Mouse (Mus musculus): ENCODE results near the gene Dclk2.

Gene Dclk2

GRCm38 (mm10) chr3:86920343-86921083 is at the start of gene Dclk2:
Dclk2 (minus strand) TSS chr3:86920852.
- DNase-seq, result peak; percentile 86

GRCm38 (mm10) chr3:86962665-86963435 is 42.2 kb upstream of the Dclk2 start:
- DNase-seq, result no peak

GRCm38 (mm10) chr3:86961395-86961669 is 40.7 kb upstream of the Dclk2 start:
- DNase-seq, result no peak

GRCm38 (mm10) chr3:86960656-86961394 is 40.2 kb upstream of the Dclk2 start:
- peak; percentile 71 for DNase-seq

GRCm38 (mm10) chr3:86959088-86959487 is 38.4 kb upstream of the Dclk2 start:
- no peak for DNase-seq

- DNase-seq, result no peak
These were observed 34.7 kb upstream of the Dclk2 start for GRCm38 (mm10) chr3:86955376-86955775.

GRCm38 (mm10) chr3:86954521-86954920 is 33.9 kb upstream of the Dclk2 start:
- DNase-seq, result no peak

- no peak for DNase-seq
These were observed 33.2 kb upstream of the Dclk2 start for GRCm38 (mm10) chr3:86953819-86954218.

GRCm38 (mm10) chr3:86950652-86951051 is 30.0 kb upstream of the Dclk2 start:
- DNase-seq, result no peak

GRCm38 (mm10) chr3:86936254-86936836 is 15.7 kb upstream of the Dclk2 start:
- DNase-seq, result no peak

- DNase-seq, result no peak
These were observed 12.8 kb upstream of the Dclk2 start for GRCm38 (mm10) chr3:86933446-86933845.

- DNase-seq, result no peak
These were observed 3.0 kb upstream of the Dclk2 start for GRCm38 (mm10) chr3:86923686-86924085.

- no peak for DNase-seq
These were observed 726 bp upstream of the Dclk2 start for GRCm38 (mm10) chr3:86921181-86921975.

GRCm38 (mm10) chr3:86919641-86920342 is 860 bp downstream of the Dclk2 start:
- peak; percentile 63 for DNase-seq

GRCm38 (mm10) chr3:86917048-86917447 is 3.6 kb downstream of the Dclk2 start:
- DNase-seq, result no peak

- no peak for DNase-seq
These were observed 4.0 kb downstream of the Dclk2 start for GRCm38 (mm10) chr3:86916626-86917025.

- DNase-seq, result no peak
These were observed 5.4 kb downstream of the Dclk2 start for GRCm38 (mm10) chr3:86915291-86915690.

GRCm38 (mm10) chr3:86914316-86914715 is 6.3 kb downstream of the Dclk2 start:
- DNase-seq, result no peak

GRCm38 (mm10) chr3:86898366-86898765 is 22.3 kb downstream of the Dclk2 start:
- no peak for DNase-seq

GRCm38 (mm10) chr3:86897551-86897950 is 23.1 kb downstream of the Dclk2 start:
- no peak for DNase-seq

- no peak for DNase-seq
These were observed 23.6 kb downstream of the Dclk2 start for GRCm38 (mm10) chr3:86897066-86897465.

GRCm38 (mm10) chr3:86894491-86894890 is 26.2 kb downstream of the Dclk2 start:
- no peak for DNase-seq

Measured in thymus, postnatal 25 days (tissue).